Mouse (Mus musculus): ENCODE measurements around the gene Rps17. TPM values are rescaled to one million over a fixed set of nuclear protein-coding genes. Genes with fewer than 3 reads are reported as not detected.

The Rps17 gene
- polyA plus RNA-seq, 1 experiment from 2014 or later: 1,501 TPM

- WGBS: 90% methylated on average over 21 of the region's 21 CpGs
- H3K4me1 ChIP-seq (replicated peaks; ENCODE audit: insufficient read depth, low read length): peaks cover under 1% of the 10 kb centered on the region; the same call in 1 of the 2 replicates
- no peak overlapping the region for H3K4me3 ChIP-seq (replicated peaks; ENCODE audit: low read depth, low read length)
- no peak for ATAC-seq (replicated peaks; ENCODE audit: low FRiP score, low read depth)
- H3K27me3 ChIP-seq (ENCODE audit: insufficient read depth, low read length): no peaks in the 10 kb centered on the region
- peaks cover 39% of the 10 kb centered on the region for H3K36me3 ChIP-seq (ENCODE audit: insufficient read depth, low read length)
- H3K27ac ChIP-seq: no peak overlapping the region
- no peaks in the 10 kb centered on the region for H3K9me3 ChIP-seq (replicated peaks; ENCODE audit: low read length)
- H3K4me2 ChIP-seq (ENCODE audit: low read length): no peak overlapping the region
- H3K9ac ChIP-seq (ENCODE audit: low read depth, low read length): no peak overlapping the region
- DNase-seq (ENCODE audit: low spot score): no peak
- TF ChIP-seq CTCF (IDR thresholded peaks at IDR 0.05; ENCODE audit: low read depth): no peak
Measured at GRCm38 (mm10) chr7:81337785-81338521, 7.1 kb downstream of the Rps17 start.

GRCm38 (mm10) chr7:81336432-81336786, 8.6 kb downstream of the Rps17 start:
- H3K9ac ChIP-seq (ENCODE audit: low read depth, low read length): no peak overlapping the region
- H3K4me3 ChIP-seq (replicated peaks; ENCODE audit: low read depth, low read length): no peak overlapping the region
- peaks cover 33% of the 10 kb centered on the region for H3K36me3 ChIP-seq (ENCODE audit: insufficient read depth, low read length)
- no peaks in the 10 kb centered on the region for H3K27me3 ChIP-seq (ENCODE audit: insufficient read depth, low read length)
- H3K4me2 ChIP-seq (ENCODE audit: low read length): no peak overlapping the region
- ATAC-seq (replicated peaks; ENCODE audit: low FRiP score, low read depth) (no peak), DNase-seq (ENCODE audit: low spot score) (peak; percentile 72)
- no peaks in the 10 kb centered on the region for H3K9me3 ChIP-seq (replicated peaks; ENCODE audit: low read length)
- H3K27ac ChIP-seq: peak overlapping the region; percentile 47
- WGBS: 39% methylated on average over 8 of the region's 8 CpGs
- TF ChIP-seq CTCF (IDR thresholded peaks at IDR 0.05; ENCODE audit: low read depth): peak; percentile 73
- H3K4me1 ChIP-seq (replicated peaks; ENCODE audit: insufficient read depth, low read length): no peaks in the 10 kb centered on the region

- peaks cover 32% of the 10 kb centered on the region for H3K36me3 ChIP-seq (ENCODE audit: insufficient read depth, low read length)
- no peaks in the 10 kb centered on the region for H3K4me1 ChIP-seq (replicated peaks; ENCODE audit: insufficient read depth, low read length)
- no peaks in the 10 kb centered on the region for H3K27me3 ChIP-seq (ENCODE audit: insufficient read depth, low read length)
- H3K4me3 ChIP-seq (replicated peaks; ENCODE audit: low read depth, low read length): no peak overlapping the region
- TF ChIP-seq CTCF (IDR thresholded peaks at IDR 0.05; ENCODE audit: low read depth): no peak
- H3K27ac ChIP-seq: peak overlapping the region; percentile 47
- WGBS: 64% methylated on average over 18 of the region's 18 CpGs
- no peak overlapping the region for H3K9ac ChIP-seq (ENCODE audit: low read depth, low read length)
- H3K4me2 ChIP-seq (ENCODE audit: low read length): no peak overlapping the region; the same call in 1 of the 2 replicates
- DNase-seq (ENCODE audit: low spot score) (peak; percentile 46), ATAC-seq (replicated peaks; ENCODE audit: low FRiP score, low read depth) (no peak)
- H3K9me3 ChIP-seq (replicated peaks; ENCODE audit: low read length): no peaks in the 10 kb centered on the region
Measured at GRCm38 (mm10) chr7:81335705-81336431, 9.2 kb downstream of the Rps17 start.

GRCm38 (mm10) chr7:81331851-81332250, 13.2 kb downstream of the Rps17 start:
- no peak for ATAC-seq (replicated peaks; ENCODE audit: low FRiP score, low read depth)
- Histone ChIP-seq H3K9me3 (replicated peaks; ENCODE audit: low read length) (no peaks in the 10 kb centered on the region), H3K9ac (ENCODE audit: low read depth, low read length) (no peak overlapping the region), H3K27me3 (ENCODE audit: insufficient read depth, low read length) (no peaks in the 10 kb centered on the region), H3K36me3 (ENCODE audit: insufficient read depth, low read length) (peaks cover 18% of the 10 kb centered on the region; the same call in 1 of the 2 replicates), H3K27ac (no peak overlapping the region), H3K4me1 (replicated peaks; ENCODE audit: insufficient read depth, low read length) (no peaks in the 10 kb centered on the region), H3K4me2 (ENCODE audit: low read length) (no peak overlapping the region), H3K4me3 (replicated peaks; ENCODE audit: low read depth, low read length) (no peak overlapping the region)
- WGBS: 54% methylated on average over 7 of the region's 7 CpGs
- no peak for TF ChIP-seq CTCF (IDR thresholded peaks at IDR 0.05; ENCODE audit: low read depth)
- no peak for DNase-seq (ENCODE audit: low spot score)

GRCm38 (mm10) chr7:81330767-81331166, 14.3 kb downstream of the Rps17 start:
- Histone ChIP-seq H3K4me1 (replicated peaks; ENCODE audit: insufficient read depth, low read length) (no peaks in the 10 kb centered on the region), H3K27me3 (ENCODE audit: insufficient read depth, low read length) (no peaks in the 10 kb centered on the region), H3K9ac (ENCODE audit: low read depth, low read length) (no peak overlapping the region), H3K36me3 (ENCODE audit: insufficient read depth, low read length) (0 out of 2 replicates have a peak, but pooled peaks cover 15% of the 10 kb centered on the region), H3K27ac (no peak overlapping the region), H3K9me3 (replicated peaks; ENCODE audit: low read length) (no peaks in the 10 kb centered on the region), H3K4me3 (replicated peaks; ENCODE audit: low read depth, low read length) (no peak overlapping the region), H3K4me2 (ENCODE audit: low read length) (no peak overlapping the region)
- ATAC-seq (replicated peaks; ENCODE audit: low FRiP score, low read depth) (no peak), DNase-seq (ENCODE audit: low spot score) (no peak)
- 39% methylated on average over 3 of the region's 3 CpGs for WGBS
- TF ChIP-seq CTCF (IDR thresholded peaks at IDR 0.05; ENCODE audit: low read depth): no peak

GRCm38 (mm10) chr7:81327661-81328060, 17.4 kb downstream of the Rps17 start:
- DNase-seq (ENCODE audit: low spot score): no peak
- Histone ChIP-seq H3K9ac (ENCODE audit: low read depth, low read length) (no peak overlapping the region), H3K27ac (no peak overlapping the region), H3K36me3 (ENCODE audit: insufficient read depth, low read length) (0 out of 2 replicates have a peak, but pooled peaks cover 11% of the 10 kb centered on the region), H3K4me3 (replicated peaks; ENCODE audit: low read depth, low read length) (no peak overlapping the region), H3K4me1 (replicated peaks; ENCODE audit: insufficient read depth, low read length) (no peaks in the 10 kb centered on the region), H3K4me2 (ENCODE audit: low read length) (no peak overlapping the region), H3K9me3 (replicated peaks; ENCODE audit: low read length) (no peaks in the 10 kb centered on the region), H3K27me3 (ENCODE audit: insufficient read depth, low read length) (no peaks in the 10 kb centered on the region)
- WGBS: 79% methylated on average over 10 of the region's 10 CpGs
- TF ChIP-seq CTCF (IDR thresholded peaks at IDR 0.05; ENCODE audit: low read depth): no peak
- no peak for ATAC-seq (replicated peaks; ENCODE audit: low FRiP score, low read depth)

All from kidney, postnatal 0 days (tissue).